Mouse (Mus musculus): Measurements from ENCODE around the gene Nck1. TPM values are rescaled to one million over a fixed set of nuclear protein-coding genes. Genes with fewer than 3 reads are reported as not detected.

Gene Nck1
- total RNA-seq, 2 experiments from 2014 or later = 26.0 to 37.4 TPM

DNA sequence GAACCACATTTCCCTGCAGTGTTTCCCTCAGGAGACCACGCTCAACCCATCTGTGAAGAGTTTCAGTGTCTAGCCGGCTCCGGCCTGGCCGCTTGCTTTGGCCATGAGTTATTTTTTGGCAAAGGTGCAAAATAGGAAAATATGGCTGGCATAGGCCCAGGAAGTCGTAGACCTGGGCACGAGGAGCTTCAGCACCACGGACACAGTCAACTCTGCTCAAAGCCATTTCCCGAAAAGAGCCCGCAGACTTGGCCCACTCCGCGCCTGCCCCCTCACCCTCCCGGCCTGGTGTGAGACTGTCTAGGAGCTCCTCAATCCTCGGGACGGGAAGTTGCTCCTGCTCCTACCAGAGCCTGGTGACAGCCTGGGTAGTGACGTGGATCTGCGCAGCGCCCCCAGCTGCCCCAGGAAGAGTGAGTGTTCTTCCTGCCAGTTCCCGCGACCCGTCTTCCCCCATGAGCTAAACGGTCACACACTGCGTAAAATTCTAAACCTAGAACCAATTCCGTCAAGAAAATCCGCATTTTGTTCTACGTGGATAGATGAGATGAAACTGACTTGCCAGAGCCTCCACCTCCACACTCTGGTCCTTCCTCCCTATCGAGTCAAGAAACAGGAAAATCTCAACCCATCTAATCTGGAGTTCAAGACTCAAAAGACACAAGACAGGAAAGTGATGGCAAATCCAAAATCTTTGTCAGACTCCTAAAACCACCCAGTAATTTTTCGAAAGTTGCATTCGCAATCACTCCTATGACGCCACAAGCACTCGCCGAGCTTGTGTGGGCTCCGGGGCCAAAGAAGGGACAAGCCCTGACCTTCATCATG, 24.1 kb upstream of the Nck1 start:
- peak overlapping the region; percentile 78 for H3K4me3 ChIP-seq
- TF ChIP-seq CTCF (IDR thresholded peaks at IDR 0.05) = peak; percentile 35
- peak overlapping the region; percentile 53; the same call in 1 of the 2 replicates for H3K27ac ChIP-seq
- peak; percentile 41 for DNase-seq
- intact Hi-C loops (cut with DNase I) = no loop called here

- Histone ChIP-seq H3K4me3 (no peak overlapping the region), H3K27ac (no peak overlapping the region)
- TF ChIP-seq CTCF (IDR thresholded peaks at IDR 0.05) = no peak
- DNase-seq = no peak
- intact Hi-C loops (cut with DNase I) = no loop called here
Measured at GRCm38 (mm10) chr9:100560251-100560890, 14.4 kb upstream of the Nck1 start.

GRCm38 (mm10) chr9:100558991-100559390, 13.1 kb upstream of the Nck1 start:
- TF ChIP-seq CTCF (IDR thresholded peaks at IDR 0.05) = no peak
- H3K27ac ChIP-seq = no peak overlapping the region
- no peak overlapping the region for H3K4me3 ChIP-seq
- no peak for DNase-seq
- intact Hi-C loops (cut with DNase I) = no loop called here

GRCm38 (mm10) chr9:100558023-100558573, 12.2 kb upstream of the Nck1 start:
- Histone ChIP-seq H3K4me3 (no peak overlapping the region), H3K27ac (no peak overlapping the region)
- intact Hi-C loops (cut with DNase I) = no loop called here
- no peak for DNase-seq
- TF ChIP-seq CTCF (IDR thresholded peaks at IDR 0.05) = no peak

DNA sequence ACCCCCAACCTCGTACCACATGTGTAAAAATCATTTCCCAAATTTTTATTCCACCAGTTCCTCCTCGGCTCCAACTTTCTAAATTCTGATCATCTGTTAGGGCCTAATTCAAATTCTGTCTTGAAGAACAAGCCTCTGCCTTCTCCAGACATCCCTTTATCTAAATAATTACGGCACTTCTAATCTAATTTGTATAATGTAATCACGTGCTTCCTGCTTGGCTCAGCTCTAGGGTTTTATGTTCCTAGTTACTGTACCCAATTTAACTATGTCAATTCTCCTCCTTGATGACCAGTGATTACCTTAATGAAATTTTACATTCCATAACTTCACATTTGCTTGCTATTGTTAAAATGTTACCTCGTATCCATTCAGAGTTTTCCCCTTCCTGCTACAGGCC, 9.8 kb upstream of the Nck1 start:
- Histone ChIP-seq H3K4me3 (no peak overlapping the region), H3K27ac (no peak overlapping the region)
- intact Hi-C loops (cut with DNase I) = no loop called here
- no peak for DNase-seq
- TF ChIP-seq CTCF (IDR thresholded peaks at IDR 0.05) = no peak

DNA sequence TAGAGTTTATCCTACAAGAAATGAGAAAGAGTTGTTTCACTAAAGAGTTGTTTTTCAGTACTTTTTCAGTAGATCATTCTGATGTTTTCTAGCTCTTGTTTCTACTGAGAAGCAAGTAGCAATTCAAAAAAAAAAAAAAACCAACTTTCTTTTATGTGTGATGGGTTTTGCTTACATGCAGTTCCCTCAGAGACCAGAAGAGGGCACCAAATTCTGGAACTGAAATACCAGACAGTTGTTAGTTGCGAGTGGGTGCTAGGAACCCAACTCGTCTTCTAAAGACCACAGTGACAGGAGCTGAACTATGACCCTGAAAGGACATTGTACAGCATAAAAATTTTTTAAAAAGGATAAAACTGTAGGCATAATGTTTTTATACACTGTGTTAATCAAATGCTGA, 2.4 kb upstream of the Nck1 start:
- intact Hi-C loops (cut with DNase I) = loop anchor here (5.0 kb wide), 1 partner anchor 96 kb away; no protein-coding TSS in a partner anchor
- no peak for DNase-seq
- TF ChIP-seq CTCF (IDR thresholded peaks at IDR 0.05) = peak; percentile 61

GRCm38 (mm10) chr9:100546594-100546910, 618 bp upstream of the Nck1 start:
- intact Hi-C loops (cut with DNase I) = loop anchor here (2.0 to 5.0 kb wide), 2 partner anchors 94 to 96 kb away; no protein-coding TSS in a partner anchor
- DNase-seq = peak; percentile 52
- peak overlapping the region; percentile 98 for H3K4me3 ChIP-seq
- H3K27ac ChIP-seq = peak overlapping the region; percentile 100
- TF ChIP-seq CTCF (IDR thresholded peaks at IDR 0.05) = no peak

More for the DNA sequence above, 2.4 kb upstream of the Nck1 start:
- Histone ChIP-seq H3K4me3 (no peak overlapping the region), H3K27ac (no peak overlapping the region)

DNA sequence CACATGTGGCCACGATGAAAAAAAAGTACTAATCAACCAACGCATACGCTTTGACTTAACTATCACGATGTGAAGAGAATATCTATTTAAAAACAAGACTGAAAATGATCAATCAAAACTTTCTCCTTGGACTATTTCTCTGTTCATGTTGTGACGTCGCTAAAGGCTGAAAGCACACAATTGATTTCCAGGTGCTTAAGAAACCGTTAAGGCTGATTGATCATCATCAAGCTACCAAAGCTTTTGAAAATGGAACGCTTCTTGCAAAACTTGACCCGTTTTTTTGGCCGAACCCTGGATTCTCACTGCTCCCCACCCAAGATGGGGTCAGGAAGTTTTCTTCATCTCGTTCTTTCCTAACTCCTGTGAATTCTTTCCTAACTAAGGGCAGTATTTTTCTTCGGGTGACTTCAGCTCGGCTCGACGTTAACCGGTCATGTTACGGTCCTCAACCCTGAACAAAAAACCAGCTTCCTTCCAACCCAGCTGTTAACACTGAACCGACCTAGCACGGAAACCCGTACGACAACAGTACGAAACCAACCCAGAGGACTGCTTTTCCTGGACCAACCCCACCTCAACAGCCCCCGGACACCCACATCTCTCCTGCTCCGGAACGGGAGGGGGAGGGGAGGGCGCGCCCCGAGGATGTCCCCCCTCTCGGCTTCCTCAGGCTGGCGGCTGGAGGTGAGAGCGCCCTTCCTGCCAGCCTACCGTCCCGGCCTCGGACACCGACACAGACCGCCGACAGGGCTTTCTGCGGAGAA, 803 bp downstream of the Nck1 start:
- intact Hi-C loops (cut with DNase I) = loop anchor here (5.0 kb wide), 1 partner anchor 93 kb away; no protein-coding TSS in a partner anchor
- peak overlapping the region; percentile 100 for H3K27ac ChIP-seq
- peak overlapping the region; percentile 98 for H3K4me3 ChIP-seq
- no peak for DNase-seq
- TF ChIP-seq CTCF (IDR thresholded peaks at IDR 0.05) = no peak

DNA sequence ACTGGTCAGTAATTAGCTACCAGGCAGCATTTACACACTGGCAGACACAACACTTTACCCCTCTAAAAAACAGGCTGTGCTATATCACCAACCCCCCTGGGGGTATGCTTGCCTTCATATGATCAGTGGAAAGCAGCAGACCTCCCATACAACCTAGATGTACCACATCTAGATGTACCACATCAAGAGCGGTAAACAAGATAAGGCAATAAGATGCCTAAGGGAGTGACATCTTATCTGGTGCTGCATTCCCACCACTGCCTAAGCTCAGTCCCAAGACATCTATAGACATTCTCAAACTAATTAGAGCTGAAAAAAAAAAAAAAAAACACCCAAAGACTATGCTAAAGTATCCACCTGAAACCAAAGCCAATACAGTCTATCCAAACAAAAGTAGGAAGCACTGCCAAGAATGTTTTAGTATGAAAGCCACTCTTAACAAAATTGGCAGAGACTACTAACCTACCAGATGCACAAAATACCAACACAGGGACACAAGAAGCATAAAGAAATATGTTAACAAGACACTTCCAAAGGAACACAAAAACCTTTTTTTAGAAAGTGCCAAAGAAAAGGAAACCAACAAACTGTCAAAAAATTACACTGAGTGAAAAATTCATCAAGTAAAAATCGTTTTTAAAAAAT, 10.2 kb downstream of the Nck1 start:
- no peak for TF ChIP-seq CTCF (IDR thresholded peaks at IDR 0.05)
- Histone ChIP-seq H3K27ac (no peak overlapping the region), H3K4me3 (no peak overlapping the region)
- DNase-seq = no peak
- intact Hi-C loops (cut with DNase I) = no loop called here

- intact Hi-C loops (cut with DNase I) = no loop called here
- Histone ChIP-seq H3K27ac (no peak overlapping the region), H3K4me3 (no peak overlapping the region)
- no peak for TF ChIP-seq CTCF (IDR thresholded peaks at IDR 0.05)
- DNase-seq = no peak
Measured at GRCm38 (mm10) chr9:100534686-100535085, 11.2 kb downstream of the Nck1 start.

DNA sequence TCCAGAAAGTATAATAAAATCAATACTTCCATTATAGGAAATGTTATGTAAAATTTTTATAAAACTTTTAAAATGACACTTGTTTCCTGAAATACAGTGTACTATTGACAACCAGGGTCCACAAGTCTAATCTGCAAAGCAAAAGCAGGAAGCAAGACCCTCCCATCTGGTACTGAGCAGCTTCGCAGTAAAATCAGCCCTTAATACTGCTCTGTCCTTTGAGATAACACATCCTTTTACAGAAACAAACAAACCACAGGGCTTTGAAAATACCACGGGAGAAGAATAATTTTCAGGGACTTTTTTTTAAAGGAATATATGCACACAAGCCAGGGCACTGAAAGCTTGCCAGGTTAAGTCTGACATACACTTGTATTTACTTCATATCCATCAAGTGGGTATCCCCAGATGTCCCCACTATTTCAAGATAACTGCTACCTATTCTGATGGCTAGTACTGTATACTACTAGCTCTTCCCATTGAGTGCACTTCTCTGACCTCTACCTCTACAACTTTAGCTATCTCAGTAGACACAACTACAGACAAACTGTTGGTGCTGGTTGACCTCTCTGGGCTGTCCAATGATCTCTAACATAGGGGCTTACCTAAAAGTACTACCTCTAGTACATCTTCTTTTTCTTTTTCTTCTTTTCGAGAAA, 13.0 kb downstream of the Nck1 start:
- intact Hi-C loops (cut with DNase I) = no loop called here
- no peak for DNase-seq
- TF ChIP-seq CTCF (IDR thresholded peaks at IDR 0.05) = no peak
- H3K27ac ChIP-seq = no peak overlapping the region
- no peak overlapping the region for H3K4me3 ChIP-seq

DNA sequence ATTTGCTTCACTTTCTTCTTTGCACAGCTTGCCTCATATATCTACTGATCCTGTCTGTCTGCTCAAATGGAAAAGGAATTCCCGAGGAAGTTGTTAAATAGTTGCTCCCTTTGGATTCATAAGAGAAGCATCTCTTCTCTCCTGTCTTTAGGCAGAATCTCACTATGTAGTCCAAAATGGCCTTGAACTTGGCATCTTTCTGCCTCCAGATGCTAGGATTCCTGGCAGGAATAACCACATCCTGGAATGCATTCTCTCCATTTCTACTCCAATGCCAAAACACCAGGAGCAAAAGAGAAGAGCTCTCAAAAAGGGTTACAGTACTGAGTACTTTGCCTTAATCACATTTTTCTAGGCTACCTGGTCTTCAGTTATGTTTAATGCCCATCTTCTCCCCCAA, 14.6 kb downstream of the Nck1 start:
- 0 out of 2 replicates have a peak overlapping the region, but pooled peaks have one; percentile 5 for H3K27ac ChIP-seq
- no peak overlapping the region for H3K4me3 ChIP-seq
- intact Hi-C loops (cut with DNase I) = no loop called here
- no peak for TF ChIP-seq CTCF (IDR thresholded peaks at IDR 0.05)
- no peak for DNase-seq

All from gastrocnemius, adult 2 months (tissue).